Mouse (Mus musculus): ENCODE data around the gene Fmnl2.
A peak's percentile ranks its signal among the peaks of the same experiment; 100 is the strongest.

DNA sequence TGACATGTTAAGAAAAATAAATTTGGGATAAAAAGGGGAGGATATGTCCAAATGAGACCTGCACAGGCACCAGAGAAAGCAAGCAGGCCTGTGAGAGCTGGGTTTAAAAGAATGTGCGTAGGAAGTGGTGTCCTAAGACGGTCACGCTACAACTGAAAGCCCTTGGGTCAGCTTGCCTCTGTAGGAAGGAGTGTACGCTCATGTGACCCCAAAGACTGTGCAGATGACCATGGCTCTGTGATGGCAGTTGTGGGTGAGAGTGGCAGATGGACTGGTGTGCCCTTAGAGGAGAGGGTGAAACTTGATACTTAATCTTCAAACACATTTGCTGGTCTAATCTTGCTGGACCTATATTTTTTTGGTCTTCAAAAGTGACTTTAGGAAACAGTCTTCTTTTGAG, 92.6 kb downstream of the Fmnl2 start:
- TF ChIP-seq POLR2A (IDR thresholded peaks at IDR 0.05; ENCODE audit: insufficient read length, low read depth) (no peak), USF1 (IDR thresholded peaks at IDR 0.05; ENCODE audit: low read depth) (peak; percentile 12), TCF12 (IDR thresholded peaks at IDR 0.05; ENCODE audit: insufficient read depth, poor library complexity, severe bottlenecking) (no peak), CEBPB (IDR thresholded peaks at IDR 0.05; ENCODE audit: insufficient read depth, poor library complexity, severe bottlenecking) (no peak), MAX (IDR thresholded peaks at IDR 0.05; ENCODE audit: low read depth) (no peak), TCF3 (IDR thresholded peaks at IDR 0.05; ENCODE audit: insufficient read length, low read depth) (no peak), E2F4 (IDR thresholded peaks at IDR 0.05; ENCODE audit: insufficient read depth) (no peak)

Measured in myocyte (in vitro differentiated cells).